23 mouse cellular contexts compared by ENCODE assay signal in the genomic region with DNA sequence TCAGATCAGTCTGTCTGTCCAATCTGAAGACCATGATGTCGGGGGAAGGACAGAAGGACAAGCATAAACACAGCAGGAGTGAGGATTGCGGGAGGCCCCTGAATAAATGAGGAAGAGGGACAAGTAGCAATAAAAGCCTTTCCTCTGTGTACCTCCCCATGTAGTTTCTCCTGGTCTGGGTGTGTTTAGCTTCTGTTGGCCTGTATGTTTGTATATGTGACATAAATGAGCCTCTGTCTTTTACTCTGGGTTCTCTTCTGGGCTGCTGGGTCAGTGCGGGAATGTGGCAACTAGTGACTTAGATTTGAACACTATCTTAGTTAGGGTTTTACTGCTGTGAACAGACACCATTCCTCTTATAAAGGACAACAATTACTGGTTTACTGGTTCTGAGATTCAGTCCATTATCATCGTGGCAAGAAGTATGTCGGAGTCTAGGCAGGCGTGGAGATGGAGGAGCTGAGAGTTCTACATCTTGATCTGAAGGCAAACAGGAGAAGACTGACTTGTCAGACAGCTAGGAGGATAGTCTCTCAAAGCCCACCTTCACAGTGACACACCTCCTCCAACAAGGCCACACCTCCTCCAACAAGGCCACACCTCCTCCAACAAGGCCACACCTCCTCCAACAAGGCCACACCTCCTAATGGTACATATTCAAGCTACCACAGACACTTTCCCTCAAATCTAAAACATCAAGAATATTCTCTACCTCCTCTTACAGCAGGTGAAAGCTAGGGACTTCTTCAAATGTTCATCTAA.
"Had no signal": no experiment of that assay in that cellular context is flagged by ENCODE, and none has a peak within 500 bp of the region (broad histone marks: within the 10 kb centered on the region; RNA-seq: fewer than 3 reads in every experiment).

No protein-coding gene starts in this region.

- H3K4me1 ChIP-seq: liver, embryonic 15.5 days; lung, embryonic 15.5 days; stomach, embryonic 15.5 days had no signal

- H3K36me3 ChIP-seq: liver, embryonic 15.5 days; lung, embryonic 15.5 days; midbrain, embryonic 10.5 days; midbrain, embryonic 12.5 days; neural tube, embryonic 13.5 days; neural tube, embryonic 15.5 days; stomach, embryonic 15.5 days had no signal

- H3K27ac ChIP-seq: liver, embryonic 15.5 days; lung, embryonic 15.5 days; midbrain, embryonic 10.5 days; midbrain, embryonic 12.5 days; neural tube, embryonic 13.5 days; neural tube, embryonic 15.5 days; stomach, embryonic 15.5 days; stomach, postnatal 0 days had no signal

- ATAC-seq: liver, postnatal 0 days; lung, postnatal 0 days; midbrain, embryonic 16.5 days had no signal

- H3K4me2 ChIP-seq: liver, embryonic 15.5 days; lung, embryonic 15.5 days; midbrain, embryonic 12.5 days; neural tube, embryonic 13.5 days; neural tube, embryonic 15.5 days; stomach, embryonic 15.5 days had no signal

- H3K4me3 ChIP-seq: liver, embryonic 15.5 days; lung, embryonic 15.5 days; midbrain, embryonic 10.5 days; midbrain, embryonic 12.5 days; myocyte; neural tube, embryonic 13.5 days; neural tube, embryonic 15.5 days; stomach, embryonic 15.5 days had no signal

- H3K9ac ChIP-seq: liver, embryonic 15.5 days; liver, postnatal 0 days; lung, embryonic 15.5 days; midbrain, embryonic 12.5 days; neural tube, embryonic 13.5 days; neural tube, embryonic 15.5 days; stomach, embryonic 15.5 days had no signal

- H3K27me3 ChIP-seq: liver, embryonic 15.5 days; lung, embryonic 15.5 days; midbrain, embryonic 12.5 days; neural tube, embryonic 13.5 days; neural tube, embryonic 15.5 days; stomach, embryonic 15.5 days had no signal

- H3K9me3 ChIP-seq: liver, embryonic 15.5 days; lung, embryonic 15.5 days; midbrain, embryonic 10.5 days; midbrain, embryonic 12.5 days; neural tube, embryonic 13.5 days; neural tube, embryonic 15.5 days; stomach, embryonic 15.5 days had no signal

- DNase-seq: liver, postnatal 0 days; lung, adult 2 months; lung, postnatal 14 days; lung, postnatal 4 days; midbrain, embryonic 14.5 days; retina, postnatal 1 day; right cerebral cortex, adult 18-20 months; right cerebral cortex, postnatal 25 days; right cerebral cortex, postnatal 4 days; thymus, adult 2 months; thymus, postnatal 25 days; thymus, postnatal 4 days had no signal
